Mouse (Mus musculus): ENCODE measurements at regions not wholly inside any gene's neighbourhood (a gene's known extent, or its start where the extent isn't known, plus 50 kb on each side); places are given as distances from the start of the nearest gene placed in this dataset.

DNA sequence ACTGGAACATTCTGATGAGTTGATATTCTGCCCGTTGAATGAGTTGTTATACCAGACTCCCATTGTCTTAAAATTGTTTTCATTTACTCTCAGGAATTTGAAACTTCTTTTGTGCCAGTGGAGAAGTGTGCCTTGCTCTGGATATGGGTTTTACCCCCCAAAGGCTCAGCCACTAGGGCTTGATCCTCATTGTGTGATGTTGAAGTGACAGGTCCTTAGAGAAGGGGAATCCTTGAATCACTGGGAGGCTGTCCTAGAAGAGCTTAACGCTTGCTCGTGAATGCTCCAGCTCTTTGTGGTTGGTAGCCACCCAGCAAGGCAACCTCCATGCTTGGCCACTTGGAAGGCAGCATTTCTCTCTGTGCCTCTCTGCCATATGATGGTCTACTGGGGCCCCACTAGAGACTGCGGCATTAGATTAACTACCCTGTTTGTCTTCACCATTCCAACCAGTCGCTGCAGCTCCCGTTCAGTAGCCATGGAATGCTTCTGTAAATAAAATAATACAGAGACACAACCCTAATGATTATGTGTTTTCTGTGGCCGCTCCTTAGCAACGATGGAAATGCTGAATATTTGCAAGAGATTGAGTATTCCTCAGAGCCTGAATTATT lies 148.1 kb upstream of the Atp1b1 start:
- 64% methylated on average over 8 of the region's 8 CpGs for WGBS
- no peaks in the 10 kb centered on the region for H3K36me3 ChIP-seq (ENCODE audit: control insufficient read depth, insufficient read depth, low read length)
- peaks cover 3% of the 10 kb centered on the region; the same call in 1 of the 2 replicates for H3K4me1 ChIP-seq (ENCODE audit: control insufficient read depth, insufficient read depth, low read length)
- no peak for DNase-seq
- no peak overlapping the region for H3K4me3 ChIP-seq (ENCODE audit: insufficient read depth, low read depth, low read length)
- H3K27ac ChIP-seq (ENCODE audit: insufficient read depth, low read depth, low read length): no peak overlapping the region
- TF ChIP-seq POLR2A (IDR thresholded peaks at IDR 0.05; ENCODE audit: low read depth, low read length) (no peak), CTCF (conservative IDR thresholded peaks at IDR 0.05; ENCODE audit: insufficient read depth, insufficient read length, low read depth, low read length) (no peak)
- no peaks in the 10 kb centered on the region for H3K27me3 ChIP-seq (replicated peaks; ENCODE audit: control insufficient read depth, insufficient read depth, low read length)

DNA sequence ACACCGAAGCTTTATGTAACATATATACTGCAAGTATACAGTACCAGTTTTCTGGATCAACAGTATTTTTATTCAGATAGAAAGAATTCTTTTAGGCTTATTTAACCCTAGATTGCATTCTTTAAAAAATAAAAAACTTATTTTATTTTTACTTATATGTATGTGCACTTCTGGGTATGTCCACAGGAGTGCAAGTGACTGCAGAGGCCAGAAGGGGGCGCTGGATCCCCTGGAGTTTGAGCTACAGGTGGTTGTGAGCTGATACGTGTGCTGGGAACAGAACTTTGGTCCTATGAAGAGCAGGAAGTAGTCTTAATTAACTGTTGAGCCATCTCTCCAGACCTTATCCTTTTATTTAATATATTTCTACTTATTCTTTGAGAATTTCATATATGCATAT lies 145.3 kb upstream of the Atp1b1 start:
- no peak overlapping the region for H3K4me3 ChIP-seq (ENCODE audit: insufficient read depth, low read depth, low read length)
- no peaks in the 10 kb centered on the region for H3K27me3 ChIP-seq (replicated peaks; ENCODE audit: control insufficient read depth, insufficient read depth, low read length)
- peaks cover 3% of the 10 kb centered on the region; the same call in 1 of the 2 replicates for H3K4me1 ChIP-seq (ENCODE audit: control insufficient read depth, insufficient read depth, low read length)
- no peak overlapping the region for H3K27ac ChIP-seq (ENCODE audit: insufficient read depth, low read depth, low read length)
- WGBS: 68% methylated on average over 3 of the region's 3 CpGs
- no peak for DNase-seq
- 0 out of 2 replicates have a peak, but pooled peaks have one; percentile 4 for TF ChIP-seq CTCF (conservative IDR thresholded peaks at IDR 0.05; ENCODE audit: insufficient read depth, insufficient read length, low read depth, low read length)
- no peak for TF ChIP-seq POLR2A (IDR thresholded peaks at IDR 0.05; ENCODE audit: low read depth, low read length)
- H3K36me3 ChIP-seq (ENCODE audit: control insufficient read depth, insufficient read depth, low read length): no peaks in the 10 kb centered on the region

DNA sequence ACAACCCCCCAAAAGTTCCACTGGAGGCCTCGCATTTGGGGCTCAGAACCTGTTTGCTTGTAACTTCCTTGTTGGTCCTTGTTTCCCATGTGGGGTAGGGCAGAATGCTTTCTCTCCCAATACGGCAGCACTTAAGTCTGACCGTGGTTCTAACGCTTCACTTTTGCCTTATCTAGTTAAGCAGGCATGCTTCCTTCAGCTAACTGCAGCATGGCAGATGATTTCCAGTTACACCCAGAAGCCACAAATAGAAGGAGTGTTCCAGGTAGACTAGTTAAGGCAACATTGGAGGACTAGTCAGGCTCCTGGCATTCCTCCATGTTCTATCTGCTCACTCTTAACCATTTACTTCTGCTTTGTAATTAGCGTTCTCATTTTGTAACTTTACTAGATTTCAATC lies 144.4 kb upstream of the Atp1b1 start:
- H3K27me3 ChIP-seq (replicated peaks; ENCODE audit: control insufficient read depth, insufficient read depth, low read length): no peaks in the 10 kb centered on the region
- no peak for TF ChIP-seq CTCF (conservative IDR thresholded peaks at IDR 0.05; ENCODE audit: insufficient read depth, insufficient read length, low read depth, low read length)
- H3K4me1 ChIP-seq (ENCODE audit: control insufficient read depth, insufficient read depth, low read length): peaks cover 3% of the 10 kb centered on the region; the same call in 1 of the 2 replicates
- 93% methylated on average over 5 of the region's 5 CpGs for WGBS
- no peak overlapping the region for H3K4me3 ChIP-seq (ENCODE audit: insufficient read depth, low read depth, low read length)
- no peak for DNase-seq
- no peaks in the 10 kb centered on the region for H3K36me3 ChIP-seq (ENCODE audit: control insufficient read depth, insufficient read depth, low read length)
- no peak overlapping the region for H3K27ac ChIP-seq (ENCODE audit: insufficient read depth, low read depth, low read length)

- TF ChIP-seq POLR2A (IDR thresholded peaks at IDR 0.05; ENCODE audit: low read depth, low read length) (no peak), CTCF (conservative IDR thresholded peaks at IDR 0.05; ENCODE audit: insufficient read depth, insufficient read length, low read depth, low read length) (no peak)
- H3K36me3 ChIP-seq (ENCODE audit: control insufficient read depth, insufficient read depth, low read length): no peaks in the 10 kb centered on the region
- no peak overlapping the region for H3K27ac ChIP-seq (ENCODE audit: insufficient read depth, low read depth, low read length)
- 91% methylated on average over 3 of the region's 3 CpGs for WGBS
- no peaks in the 10 kb centered on the region for H3K4me1 ChIP-seq (ENCODE audit: control insufficient read depth, insufficient read depth, low read length)
- H3K4me3 ChIP-seq (ENCODE audit: insufficient read depth, low read depth, low read length): no peak overlapping the region
- no peaks in the 10 kb centered on the region for H3K27me3 ChIP-seq (replicated peaks; ENCODE audit: control insufficient read depth, insufficient read depth, low read length)
- DNase-seq: no peak
Measured at GRCm38 (mm10) chr1:164590205-164590613, 132.1 kb upstream of the Atp1b1 start.

- H3K4me3 ChIP-seq (ENCODE audit: insufficient read depth, low read depth, low read length): no peak overlapping the region
- DNase-seq: no peak
- no peaks in the 10 kb centered on the region for H3K36me3 ChIP-seq (ENCODE audit: control insufficient read depth, insufficient read depth, low read length)
- H3K27me3 ChIP-seq (replicated peaks; ENCODE audit: control insufficient read depth, insufficient read depth, low read length): no peaks in the 10 kb centered on the region
- no peak for TF ChIP-seq POLR2A (IDR thresholded peaks at IDR 0.05; ENCODE audit: low read depth, low read length)
- TF ChIP-seq CTCF (conservative IDR thresholded peaks at IDR 0.05; ENCODE audit: insufficient read depth, insufficient read length, low read depth, low read length): no peak
- WGBS: 33% methylated on average over 11 of the region's 11 CpGs
- no peaks in the 10 kb centered on the region for H3K4me1 ChIP-seq (ENCODE audit: control insufficient read depth, insufficient read depth, low read length)
- peak overlapping the region; percentile 81 for H3K27ac ChIP-seq (ENCODE audit: insufficient read depth, low read depth, low read length)
Measured at GRCm38 (mm10) chr1:164586066-164586989, 128.2 kb upstream of the Atp1b1 start.

GRCm38 (mm10) chr1:164576856-164577489 lies 118.8 kb upstream of the Atp1b1 start:
- TF ChIP-seq CTCF (conservative IDR thresholded peaks at IDR 0.05; ENCODE audit: insufficient read depth, insufficient read length, low read depth, low read length) (no peak), POLR2A (IDR thresholded peaks at IDR 0.05; ENCODE audit: low read depth, low read length) (no peak)
- peaks cover 4% of the 10 kb centered on the region; the same call in 1 of the 2 replicates for H3K4me1 ChIP-seq (ENCODE audit: control insufficient read depth, insufficient read depth, low read length)
- no peaks in the 10 kb centered on the region for H3K36me3 ChIP-seq (ENCODE audit: control insufficient read depth, insufficient read depth, low read length)
- WGBS: 83% methylated on average over 14 of the region's 14 CpGs
- no peak overlapping the region for H3K27ac ChIP-seq (ENCODE audit: insufficient read depth, low read depth, low read length)
- DNase-seq: no peak
- H3K27me3 ChIP-seq (replicated peaks; ENCODE audit: control insufficient read depth, insufficient read depth, low read length): no peaks in the 10 kb centered on the region
- no peak overlapping the region for H3K4me3 ChIP-seq (ENCODE audit: insufficient read depth, low read depth, low read length)

DNA sequence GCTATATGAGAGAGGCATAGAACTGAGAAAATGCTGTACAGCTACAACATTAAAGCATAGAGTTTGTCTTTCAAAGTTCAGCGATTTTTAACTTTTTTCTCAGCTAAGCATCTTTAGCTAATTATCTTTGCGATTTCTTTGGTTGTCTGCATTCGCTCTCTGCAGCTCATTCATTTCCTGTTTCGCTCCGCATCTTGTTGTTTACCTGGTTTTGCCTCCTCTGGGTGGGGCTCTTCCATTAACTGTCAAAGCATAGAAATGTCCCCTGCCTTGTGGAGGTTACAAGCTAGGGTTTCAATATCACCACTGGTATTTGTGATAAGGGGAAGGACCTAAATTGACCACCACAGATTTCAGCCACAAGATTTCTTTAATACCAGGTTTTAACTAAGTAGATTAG lies 115.5 kb upstream of the Atp1b1 start:
- 84% methylated on average over 5 of the region's 5 CpGs for WGBS
- no peaks in the 10 kb centered on the region for H3K36me3 ChIP-seq (ENCODE audit: control insufficient read depth, insufficient read depth, low read length)
- H3K4me3 ChIP-seq (ENCODE audit: insufficient read depth, low read depth, low read length): no peak overlapping the region
- H3K27me3 ChIP-seq (replicated peaks; ENCODE audit: control insufficient read depth, insufficient read depth, low read length): no peaks in the 10 kb centered on the region
- TF ChIP-seq POLR2A (IDR thresholded peaks at IDR 0.05; ENCODE audit: low read depth, low read length): no peak
- TF ChIP-seq CTCF (conservative IDR thresholded peaks at IDR 0.05; ENCODE audit: insufficient read depth, insufficient read length, low read depth, low read length): no peak
- H3K4me1 ChIP-seq (ENCODE audit: control insufficient read depth, insufficient read depth, low read length): peaks cover 5% of the 10 kb centered on the region; the same call in 1 of the 2 replicates
- no peak overlapping the region for H3K27ac ChIP-seq (ENCODE audit: insufficient read depth, low read depth, low read length)
- DNase-seq: no peak
